Comparison of ENCODE assay signal across 12 mouse cellular contexts in genomic region chr19:57200477-57201089, GRCm38 (mm10).
DNase-seq lines count a peak whose midpoint lies in the region; ATAC-seq and TF ChIP-seq lines count a peak whose summit lies in the region.
"Had no signal": no experiment of that assay in that cellular context is flagged by ENCODE, and none has a peak within 500 bp of the region (broad histone marks: within the 10 kb centered on the region; RNA-seq: fewer than 3 reads in every experiment).

No protein-coding gene starts in this region.

- no peaks in the 10 kb centered on the region for H3K27me3 ChIP-seq in kidney, adult 2 months (replicated peaks; ENCODE audit: control insufficient read depth, insufficient read depth, low read length)
- H3K27me3 ChIP-seq in kidney, embryonic 15.5 days: peaks cover 13% of the 10 kb centered on the region
- H3K27me3 ChIP-seq in thymus, adult 2 months (ENCODE audit: control insufficient read depth, insufficient read depth, low read length): peaks cover 2% of the 10 kb centered on the region; the same call in 1 of the 2 replicates
- peaks cover 6% of the 10 kb centered on the region for H3K27me3 ChIP-seq in neural tube, embryonic 15.5 days (replicated peaks)

- no peaks in the 10 kb centered on the region for H3K9me3 ChIP-seq in kidney, embryonic 15.5 days (replicated peaks)
- no peaks in the 10 kb centered on the region for H3K9me3 ChIP-seq in neural tube, embryonic 15.5 days (replicated peaks)
- H3K9me3 ChIP-seq: hindbrain, embryonic 13.5 days; megakaryocyte, embryonic 14.5 days had no signal

- H3K4me1 ChIP-seq in kidney, adult 2 months (ENCODE audit: control insufficient read depth, insufficient read depth, low read length): peaks cover 45% of the 10 kb centered on the region
- peaks cover 58% of the 10 kb centered on the region for H3K4me1 ChIP-seq in kidney, embryonic 15.5 days
- H3K4me1 ChIP-seq in brown adipose tissue, adult 24 weeks (ENCODE audit: control insufficient read depth, insufficient read depth, insufficient read length, low read length): peaks cover 45% of the 10 kb centered on the region
- H3K4me1 ChIP-seq in thymus, adult 2 months (replicated peaks; ENCODE audit: control insufficient read depth, insufficient read depth, low read length): no peaks in the 10 kb centered on the region
- peaks cover 38% of the 10 kb centered on the region for H3K4me1 ChIP-seq in neural tube, embryonic 15.5 days

- TF ChIP-seq CTCF in kidney, adult 2 months (conservative IDR thresholded peaks at IDR 0.05; ENCODE audit: insufficient read depth, insufficient read length, low read depth, low read length): no peak
- no peak for TF ChIP-seq CTCF in thymus, adult 2 months (IDR thresholded peaks at IDR 0.05; ENCODE audit: borderline replicate concordance, control insufficient read depth, extremely low read depth, insufficient read depth, low read length, poor library complexity)

- DNase-seq in kidney, adult 2 months: peak; percentile 49
- peak; percentile 41 to 44 for DNase-seq in heart, postnatal 14 days
- peak; percentile 60 for DNase-seq in lung, postnatal 25 days (ENCODE audit: low spot score)
- no peak for DNase-seq in thymus, adult 2 months
- no peak for DNase-seq in layer of hippocampus, adult 9-11 months
- DNase-seq: thymus, postnatal 14 days had no signal

- no peak for TF ChIP-seq POLR2A in kidney, adult 2 months (IDR thresholded peaks at IDR 0.05; ENCODE audit: low read depth, low read length)
- TF ChIP-seq POLR2A in thymus, adult 2 months (IDR thresholded peaks at IDR 0.05; ENCODE audit: control insufficient read depth, extremely low read depth, insufficient read depth, low read length, poor library complexity): no peak

- no peaks in the 10 kb centered on the region for H3K36me3 ChIP-seq in kidney, adult 2 months (ENCODE audit: control insufficient read depth, insufficient read depth, low read length)
- no peaks in the 10 kb centered on the region for H3K36me3 ChIP-seq in kidney, embryonic 15.5 days
- H3K36me3 ChIP-seq in thymus, adult 2 months (ENCODE audit: control insufficient read depth, insufficient read depth, low read length): no peaks in the 10 kb centered on the region
- no peaks in the 10 kb centered on the region for H3K36me3 ChIP-seq in neural tube, embryonic 15.5 days
- H3K36me3 ChIP-seq: G1E; hindbrain, embryonic 13.5 days had no signal

- intact Hi-C loops in heart, postnatal 14 days (cut with DNase I): no loop called here

- H3K9ac ChIP-seq in kidney, embryonic 15.5 days: no peak overlapping the region
- H3K9ac ChIP-seq in neural tube, embryonic 15.5 days (replicated peaks): no peak overlapping the region
- H3K9ac ChIP-seq: hindbrain, embryonic 13.5 days had no signal

- H3K27ac ChIP-seq in kidney, adult 2 months (ENCODE audit: insufficient read depth, low read depth, low read length): no peak overlapping the region
- H3K27ac ChIP-seq in kidney, embryonic 15.5 days: no peak overlapping the region
- peak overlapping the region; percentile 86 for H3K27ac ChIP-seq in brown adipose tissue, adult 24 weeks (replicated peaks; ENCODE audit: low read depth, low read length)
- no peak overlapping the region for H3K27ac ChIP-seq in thymus, adult 2 months (ENCODE audit: control insufficient read depth, insufficient read depth, low read length)
- no peak overlapping the region for H3K27ac ChIP-seq in neural tube, embryonic 15.5 days (replicated peaks)
- H3K27ac ChIP-seq: hindbrain, embryonic 13.5 days had no signal

- no peak overlapping the region for H3K4me3 ChIP-seq in kidney, adult 2 months (ENCODE audit: insufficient read depth, low read depth, low read length)
- no peak overlapping the region for H3K4me3 ChIP-seq in kidney, embryonic 15.5 days (replicated peaks)
- H3K4me3 ChIP-seq in brown adipose tissue, adult 24 weeks (ENCODE audit: insufficient read depth, low read depth, low read length): no peak overlapping the region
- no peak overlapping the region for H3K4me3 ChIP-seq in thymus, adult 2 months (ENCODE audit: control insufficient read depth, insufficient read depth, low read length)
- no peak overlapping the region for H3K4me3 ChIP-seq in neural tube, embryonic 15.5 days (replicated peaks)
- H3K4me3 ChIP-seq: hindbrain, embryonic 13.5 days; megakaryocyte, embryonic 14.5 days had no signal

- no peak overlapping the region for H3K4me2 ChIP-seq in kidney, embryonic 15.5 days
- H3K4me2 ChIP-seq in neural tube, embryonic 15.5 days: no peak overlapping the region
- H3K4me2 ChIP-seq: hindbrain, embryonic 13.5 days had no signal

- 32% methylated on average over 12 of the region's 12 CpGs for WGBS in kidney, adult 2 months
- 33% methylated on average over 12 of the region's 12 CpGs for WGBS in kidney, embryonic 15.5 days
- WGBS in thymus, adult 2 months: 68% methylated on average over 12 of the region's 12 CpGs
- WGBS in neural tube, embryonic 15.5 days: 68% methylated on average over 12 of the region's 12 CpGs

- ATAC-seq in kidney, embryonic 15.5 days (replicated peaks; ENCODE audit: low FRiP score): no peak
- no peak for ATAC-seq in neural tube, embryonic 15.5 days (ENCODE audit: low FRiP score)

Comparison
In these comparisons a context has a peak if more than half of its experiments do, and no peak if none do; other contexts are left out.
1. DNase-seq: peak in kidney, adult 2 months (single experiment), heart, postnatal 14 days (2 of 2) and lung, postnatal 25 days (single experiment); none in thymus, adult 2 months (single experiment) and layer of hippocampus, adult 9-11 months (single experiment).